Mouse (Mus musculus): ENCODE data around the gene Rasal2. TPM values are rescaled to one million over a fixed set of nuclear protein-coding genes. Genes with fewer than 3 reads are reported as not detected.
A peak's percentile ranks its signal among the peaks of the same experiment; 100 is the strongest.

Gene Rasal2
- total RNA-seq, 2 experiments from 2014 or later = 91.1 to 93.7 TPM

DNA sequence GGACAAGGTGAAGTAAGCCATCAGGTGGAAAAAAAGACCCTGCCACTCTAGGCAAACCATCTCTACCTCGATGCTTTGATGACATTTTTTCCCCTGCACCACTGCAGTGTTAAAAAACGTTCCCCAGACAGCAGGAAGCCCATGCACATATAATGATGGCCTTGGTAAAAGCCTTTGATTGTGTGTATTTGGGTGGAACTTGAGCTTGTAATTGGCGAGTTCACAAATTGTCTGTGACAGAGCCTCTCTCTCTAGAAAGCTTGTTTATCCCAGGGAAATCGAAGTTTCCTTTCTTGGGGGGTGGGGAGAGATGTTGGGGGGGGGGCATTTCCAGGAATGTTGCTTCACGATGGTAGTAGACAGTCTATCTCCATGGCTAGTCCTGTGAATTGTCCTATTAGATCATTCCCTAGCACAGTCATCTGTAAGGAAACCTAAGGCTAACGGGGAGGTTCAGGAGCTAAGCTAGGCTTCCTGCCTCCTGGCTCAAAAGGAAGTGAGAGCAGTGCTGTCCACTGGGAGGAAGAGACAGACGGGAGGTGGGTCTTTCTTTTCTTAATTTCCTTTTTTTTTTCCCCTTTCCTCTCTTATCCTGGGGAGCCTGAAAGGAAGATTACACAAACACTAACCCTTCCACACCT, 35.9 kb upstream of the Rasal2 start:
- no peak overlapping the region for H3K4me3 ChIP-seq
- TF ChIP-seq CTCF (conservative IDR thresholded peaks at IDR 0.05) = no peak
- DNase-seq (ENCODE audit: low spot score in 2 of 2) = no peak
- peak overlapping the region; percentile 77; the same call in 1 of the 2 replicates for H3K27ac ChIP-seq

- DNase-seq (ENCODE audit: low spot score in 2 of 2) = no peak
- Histone ChIP-seq H3K27ac (peak overlapping the region; percentile 77), H3K4me3 (no peak overlapping the region)
- TF ChIP-seq CTCF (conservative IDR thresholded peaks at IDR 0.05) = no peak
Measured at GRCm38 (mm10) chr1:157447142-157447541, 34.7 kb upstream of the Rasal2 start.

GRCm38 (mm10) chr1:157446325-157446724, 33.9 kb upstream of the Rasal2 start:
- TF ChIP-seq CTCF (conservative IDR thresholded peaks at IDR 0.05) = peak; percentile 85
- Histone ChIP-seq H3K4me3 (no peak overlapping the region), H3K27ac (peak overlapping the region; percentile 77)
- DNase-seq (ENCODE audit: low spot score in 2 of 2) = peak; percentile 66 to 79

- TF ChIP-seq CTCF (conservative IDR thresholded peaks at IDR 0.05) = no peak
- Histone ChIP-seq H3K27ac (peak overlapping the region; percentile 77), H3K4me3 (no peak overlapping the region)
- no peak for DNase-seq (ENCODE audit: low spot score in 2 of 2)
Measured at GRCm38 (mm10) chr1:157445398-157445910, 33.1 kb upstream of the Rasal2 start.

- TF ChIP-seq CTCF (conservative IDR thresholded peaks at IDR 0.05) = no peak
- Histone ChIP-seq H3K27ac (peak overlapping the region; percentile 96), H3K4me3 (no peak overlapping the region)
- no peak for DNase-seq (ENCODE audit: low spot score in 2 of 2)
Measured at GRCm38 (mm10) chr1:157444632-157445300, 32.4 kb upstream of the Rasal2 start.

DNA sequence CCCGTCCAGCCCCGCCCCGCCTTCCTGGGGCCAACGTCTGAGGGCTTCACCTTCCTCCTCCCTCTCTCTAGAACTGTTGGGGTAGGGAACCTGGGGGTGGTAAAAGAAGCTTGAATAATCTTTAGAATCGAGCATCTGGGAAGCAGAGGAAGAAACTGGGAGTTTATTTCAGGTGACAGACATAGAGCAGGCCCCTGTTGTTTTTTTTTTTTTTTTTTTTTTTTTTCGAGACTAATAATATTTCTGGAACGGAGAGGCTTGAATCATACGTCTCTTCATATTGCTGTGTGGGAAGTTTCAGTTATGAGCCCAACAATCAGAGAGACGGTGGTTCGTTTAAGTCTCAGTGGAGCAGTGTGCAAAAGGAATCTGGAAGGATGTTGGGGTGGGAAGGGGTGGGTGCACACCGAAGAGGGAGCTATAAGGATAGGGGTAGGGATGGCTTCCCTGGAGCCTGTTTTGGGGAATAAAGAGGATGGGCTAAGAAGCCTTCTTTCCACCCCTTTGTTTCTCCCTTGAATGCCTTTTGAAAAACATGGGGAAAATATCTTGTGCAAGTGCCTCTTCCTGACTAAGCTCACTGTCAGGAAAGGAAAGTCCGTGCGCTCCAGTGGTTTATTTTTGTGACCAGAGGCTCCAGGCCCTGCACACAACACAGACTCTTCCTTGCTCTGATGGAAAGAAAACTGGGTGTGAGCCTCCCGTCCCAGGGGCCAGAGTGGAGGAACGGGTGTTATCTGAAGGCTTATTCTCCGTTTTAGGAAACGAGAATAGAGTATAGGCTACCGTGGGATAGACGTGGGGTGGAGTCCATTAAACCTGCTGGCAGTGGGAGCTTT, 31.5 kb upstream of the Rasal2 start:
- H3K27ac ChIP-seq = peak overlapping the region; percentile 96
- no peak for TF ChIP-seq CTCF (conservative IDR thresholded peaks at IDR 0.05)
- DNase-seq (ENCODE audit: low spot score in 2 of 2) = no peak
- peak overlapping the region; percentile 19; the same call in 1 of the 2 replicates for H3K4me3 ChIP-seq

DNA sequence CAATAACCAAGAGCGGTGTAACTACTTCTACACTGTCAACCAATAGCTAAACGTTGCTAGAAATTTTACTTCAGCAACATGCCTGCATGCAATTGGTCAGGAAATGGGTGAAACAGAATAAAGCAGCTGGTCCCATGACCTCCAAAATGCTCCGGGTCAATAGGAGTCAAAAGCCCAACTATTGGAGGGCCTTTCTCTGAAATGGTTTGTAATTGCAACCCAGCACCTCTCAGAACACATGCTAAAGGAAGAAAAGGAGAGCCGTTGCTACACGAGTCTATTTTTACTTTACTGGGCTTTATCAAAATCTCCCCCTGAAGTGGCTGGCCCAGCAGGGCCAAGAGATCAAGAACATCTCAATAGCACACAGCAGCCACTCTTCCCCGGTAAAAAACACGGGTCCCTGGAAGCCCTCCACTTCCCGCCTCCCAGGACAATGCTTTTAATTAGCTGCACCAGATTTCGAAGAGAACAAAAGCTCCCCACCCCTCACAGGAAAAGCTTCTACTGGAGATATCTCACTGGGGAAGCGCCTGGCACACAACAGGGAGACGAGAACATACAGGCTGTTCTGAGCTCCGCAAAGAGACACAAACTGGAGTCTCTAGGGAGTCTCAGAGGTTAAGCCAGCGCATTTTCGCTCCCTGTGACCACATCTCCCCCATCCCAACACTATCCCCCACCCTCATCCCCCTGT, 30.8 kb upstream of the Rasal2 start:
- no peak for TF ChIP-seq CTCF (conservative IDR thresholded peaks at IDR 0.05)
- Histone ChIP-seq H3K27ac (peak overlapping the region; percentile 96), H3K4me3 (peak overlapping the region; percentile 19; the same call in 1 of the 2 replicates)
- DNase-seq (ENCODE audit: low spot score in 2 of 2) = peak; percentile 71 to 78

DNA sequence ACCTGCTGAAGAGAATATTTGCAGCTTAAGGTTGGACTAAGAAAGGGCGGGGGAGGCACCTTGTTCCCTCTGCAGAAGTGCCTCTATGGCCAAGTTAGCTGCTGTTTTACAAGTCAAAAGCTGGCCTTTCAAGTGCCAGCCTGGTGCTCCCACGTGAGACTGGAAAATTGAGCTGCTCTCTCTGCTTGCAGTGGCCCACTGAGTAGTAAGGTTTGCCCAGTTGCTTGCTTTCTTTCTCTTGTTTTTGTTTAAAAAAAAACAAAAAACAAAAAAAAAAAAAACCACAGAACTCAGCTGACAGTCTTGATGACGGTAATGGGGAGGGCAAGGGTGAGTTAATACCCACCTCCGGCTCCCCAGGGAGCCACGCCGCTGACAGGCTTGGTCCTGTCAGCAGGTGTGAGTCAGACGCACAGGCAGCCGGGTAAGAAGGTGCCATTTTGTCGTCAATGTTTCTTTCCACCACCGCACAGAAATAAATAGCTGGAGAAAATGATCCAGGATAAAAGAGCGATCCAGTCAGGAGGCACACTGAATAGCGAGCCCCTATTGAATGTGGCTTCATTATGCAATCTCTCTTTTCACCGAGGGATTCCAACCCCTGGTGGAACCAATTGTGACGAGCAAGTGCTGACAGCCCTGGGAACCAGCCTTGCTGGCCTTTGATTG, 27.7 kb upstream of the Rasal2 start:
- H3K27ac ChIP-seq = peak overlapping the region; percentile 70
- no peak for DNase-seq (ENCODE audit: low spot score in 2 of 2)
- no peak overlapping the region; the same call in 1 of the 2 replicates for H3K4me3 ChIP-seq
- TF ChIP-seq CTCF (conservative IDR thresholded peaks at IDR 0.05) = no peak

DNA sequence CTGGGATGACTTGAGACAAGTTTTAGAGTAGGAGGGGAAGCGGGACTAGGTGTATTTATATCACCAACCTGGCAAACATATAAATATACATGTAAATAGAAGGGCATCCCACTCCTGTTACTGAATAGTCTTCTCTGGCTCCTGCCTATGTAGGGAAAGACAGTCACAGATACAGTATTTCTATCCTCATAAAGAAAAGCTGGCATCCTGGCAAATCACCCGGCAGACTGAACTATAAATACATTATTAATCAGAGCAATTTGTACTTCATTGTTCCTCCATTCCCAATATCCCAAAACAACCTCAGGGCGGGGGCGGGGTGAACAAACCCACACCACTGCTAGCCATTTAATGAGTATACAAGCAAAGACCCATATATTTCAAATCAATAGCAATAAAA, 26.7 kb upstream of the Rasal2 start:
- no peak for TF ChIP-seq CTCF (conservative IDR thresholded peaks at IDR 0.05)
- Histone ChIP-seq H3K27ac (peak overlapping the region; percentile 70), H3K4me3 (no peak overlapping the region)
- DNase-seq (ENCODE audit: low spot score in 2 of 2) = no peak

GRCm38 (mm10) chr1:157438290-157438689, 25.9 kb upstream of the Rasal2 start:
- DNase-seq (ENCODE audit: low spot score in 2 of 2) = no peak
- Histone ChIP-seq H3K27ac (0 out of 2 replicates have a peak overlapping the region, but pooled peaks have one; percentile 28), H3K4me3 (no peak overlapping the region)
- no peak for TF ChIP-seq CTCF (conservative IDR thresholded peaks at IDR 0.05)

GRCm38 (mm10) chr1:157435926-157436325, 23.5 kb upstream of the Rasal2 start:
- no peak overlapping the region for H3K27ac ChIP-seq
- no peak for DNase-seq (ENCODE audit: low spot score in 2 of 2)
- no peak for TF ChIP-seq CTCF (conservative IDR thresholded peaks at IDR 0.05)
- H3K4me3 ChIP-seq = no peak overlapping the region

- H3K4me3 ChIP-seq = no peak overlapping the region
Measured at GRCm38 (mm10) chr1:157434404-157434803, 22.0 kb upstream of the Rasal2 start.

More at GRCm38 (mm10) chr1:157434404-157434803, 22.0 kb upstream of the Rasal2 start:
- no peak overlapping the region for H3K27ac ChIP-seq
- TF ChIP-seq CTCF (conservative IDR thresholded peaks at IDR 0.05) = no peak
- DNase-seq (ENCODE audit: low spot score in 2 of 2) = no peak

Data from layer of hippocampus, adult 2 months (tissue).